Mouse (Mus musculus) adrenal gland, adult (tissue): ENCODE data around the gene Baiap2l1.

ENCODE experiments used
- DNase-seq, 2 experiments: peaks; one replicate each; pipeline ENCODE4 v3.0.0; 2022 to 2023; ENCODE audit warnings: low spot score in 1 of 2; ENCODE audit not compliant: inconsistent age in 2 of 2

Baiap2l1 gene

GRCm38 (mm10) chr5:144259228-144259627 lies 98.7 kb downstream of the Baiap2l1 start:
- no peak for DNase-seq

GRCm38 (mm10) chr5:144258687-144259086 lies 99.2 kb downstream of the Baiap2l1 start:
- DNase-seq, result peak; percentile 25 to 49

- DNase-seq, result peak; percentile 62 to 84
These were observed 99.7 kb downstream of the Baiap2l1 start for GRCm38 (mm10) chr5:144258131-144258611.

- DNase-seq, result peak; percentile 59 to 80
These were observed 100.3 kb downstream of the Baiap2l1 start for GRCm38 (mm10) chr5:144257451-144258110.

- peak; percentile 24 to 56 for DNase-seq
These were observed 101.0 kb downstream of the Baiap2l1 start for GRCm38 (mm10) chr5:144256888-144257287.

GRCm38 (mm10) chr5:144256541-144256870 lies 101.4 kb downstream of the Baiap2l1 start:
- DNase-seq, result no peak

GRCm38 (mm10) chr5:144255632-144256540 lies 102.0 kb downstream of the Baiap2l1 start:
- peak; percentile 69 to 86 for DNase-seq

GRCm38 (mm10) chr5:144254811-144255631 lies 102.9 kb downstream of the Baiap2l1 start:
- peak; percentile 91 to 96 for DNase-seq

- DNase-seq, result peak; percentile 90 to 93
These were observed 103.6 kb downstream of the Baiap2l1 start for GRCm38 (mm10) chr5:144254122-144254810.

- DNase-seq, result no peak
These were observed 104.7 kb downstream of the Baiap2l1 start for GRCm38 (mm10) chr5:144253212-144253611.

- DNase-seq, result peak in 1 of 2 experiments; percentile 48
These were observed 105.9 kb downstream of the Baiap2l1 start for GRCm38 (mm10) chr5:144251876-144252577.

- DNase-seq, result no peak
These were observed 108.0 kb downstream of the Baiap2l1 start for GRCm38 (mm10) chr5:144249871-144250270.

- peak; percentile 75 to 83 for DNase-seq
These were observed 109.9 kb downstream of the Baiap2l1 start for GRCm38 (mm10) chr5:144247906-144248585.

- no peak for DNase-seq
These were observed 110.6 kb downstream of the Baiap2l1 start for GRCm38 (mm10) chr5:144247307-144247706.

- no peak for DNase-seq
These were observed 111.2 kb downstream of the Baiap2l1 start for GRCm38 (mm10) chr5:144246669-144247068.

- DNase-seq, result no peak
These were observed 112.3 kb downstream of the Baiap2l1 start for GRCm38 (mm10) chr5:144245592-144245991.

- DNase-seq, result no peak
These were observed 113.9 kb downstream of the Baiap2l1 start, which contains the start of gene Bri3 for GRCm38 (mm10) chr5:144243901-144244487. Gene Bri3 (plus strand): TSS chr5:144244437.

GRCm38 (mm10) chr5:144238969-144239368 lies 118.9 kb downstream of the Baiap2l1 start:
- no peak for DNase-seq

- DNase-seq, result peak in 1 of 2 experiments; percentile 65
These were observed 123.2 kb downstream of the Baiap2l1 start for GRCm38 (mm10) chr5:144234714-144235113.
